Mouse (Mus musculus): ENCODE results near the gene Mpp3.

Mpp3 gene

DNA sequence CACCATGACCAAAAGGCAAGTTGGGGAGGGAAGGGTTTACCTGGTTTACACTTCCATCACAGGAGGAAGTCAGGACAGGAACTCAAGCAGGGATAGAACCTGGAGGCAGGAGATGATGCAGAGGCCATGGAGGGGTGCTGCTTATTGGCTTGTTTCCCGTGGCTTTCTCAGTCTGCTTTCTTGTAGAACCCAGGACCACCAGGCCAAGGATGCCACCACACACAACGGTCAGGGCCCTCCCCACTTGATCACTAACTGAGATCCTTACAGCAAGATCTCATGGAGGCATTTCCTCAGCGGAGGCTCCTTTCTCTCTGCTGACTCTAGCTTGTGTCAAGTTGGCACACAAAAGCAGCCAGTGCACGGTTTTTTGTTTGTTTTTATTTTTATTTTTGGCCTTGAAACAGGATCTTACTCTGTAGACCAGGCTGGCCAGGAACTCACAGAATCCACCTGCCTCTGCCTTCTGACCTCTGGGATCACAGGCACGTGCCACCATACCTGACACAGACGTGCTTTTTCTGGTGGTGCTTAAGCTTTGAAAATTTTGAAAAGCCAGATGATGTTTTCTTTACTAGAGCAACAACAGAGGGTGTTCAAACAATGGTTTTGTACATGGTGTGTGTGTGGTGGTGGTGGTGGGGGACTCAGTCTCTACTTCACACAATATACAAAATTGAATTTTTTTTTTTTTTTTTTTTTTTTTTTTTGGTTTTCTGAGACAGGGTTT, at the start of gene Mpp3:
TSS of gene Mpp3 (minus strand) at position 375 of the 730 bp plus-strand sequence.
- DNase-seq = peak; percentile 65

DNA sequence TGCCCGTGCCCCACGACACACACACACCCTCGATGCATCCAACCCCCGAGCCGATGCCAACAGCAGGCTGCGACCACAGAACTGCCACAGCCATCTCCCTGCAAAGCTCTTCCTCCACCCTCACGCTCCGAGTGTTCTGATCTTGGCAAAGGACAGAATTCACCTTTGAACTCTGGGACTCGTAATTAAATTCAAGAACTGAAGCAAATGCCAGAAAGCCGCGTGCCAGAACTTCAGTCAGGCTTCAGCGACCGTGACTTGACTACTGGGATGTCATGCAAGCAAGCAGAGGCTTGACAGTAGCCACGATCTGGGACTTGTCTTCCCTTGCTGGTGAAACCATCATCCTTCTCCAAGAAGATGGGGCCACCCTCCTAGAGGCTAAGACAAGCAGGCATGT, 45.5 kb upstream of the Mpp3 start:
- no peak for DNase-seq

DNA sequence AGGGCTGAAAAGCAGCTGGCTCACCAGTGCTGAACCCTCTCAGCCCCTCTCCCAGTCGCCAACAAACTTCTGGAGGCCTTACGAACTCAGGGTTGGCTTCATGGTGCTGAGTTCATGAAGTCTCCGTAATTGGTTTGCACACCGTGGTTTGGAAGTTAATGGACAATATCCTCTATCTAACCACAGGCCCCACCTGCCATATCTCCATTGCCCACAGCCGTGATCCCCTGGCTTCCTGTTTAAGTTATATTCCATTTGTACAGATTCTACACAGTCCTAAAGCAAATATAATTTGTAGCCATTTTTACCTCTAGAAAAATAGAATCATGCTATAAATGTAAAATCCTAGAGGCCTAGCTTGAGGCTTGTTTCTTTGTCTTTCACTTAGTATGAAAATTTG, 44.5 kb upstream of the Mpp3 start:
- DNase-seq = no peak

DNA sequence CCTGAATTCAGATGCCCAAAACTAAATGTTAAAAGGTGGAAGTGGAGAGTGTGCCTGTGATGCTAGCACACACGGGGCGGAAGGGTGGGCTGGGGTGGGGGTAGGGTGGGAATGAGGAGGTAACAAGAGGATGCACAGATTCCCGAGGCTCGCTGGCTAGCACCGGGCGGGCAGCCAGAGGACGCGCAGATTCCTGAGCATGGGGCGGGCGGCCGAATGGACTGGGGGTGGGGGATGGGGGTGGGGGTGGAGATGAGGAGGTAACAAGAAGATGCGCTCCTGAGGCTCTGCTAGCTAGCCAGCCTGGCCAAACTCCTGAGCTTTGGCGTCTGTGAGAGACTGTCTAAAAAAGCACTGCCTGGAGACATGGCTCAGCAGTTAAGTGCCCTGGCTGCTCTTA, 42.2 kb upstream of the Mpp3 start:
- DNase-seq = no peak

DNA sequence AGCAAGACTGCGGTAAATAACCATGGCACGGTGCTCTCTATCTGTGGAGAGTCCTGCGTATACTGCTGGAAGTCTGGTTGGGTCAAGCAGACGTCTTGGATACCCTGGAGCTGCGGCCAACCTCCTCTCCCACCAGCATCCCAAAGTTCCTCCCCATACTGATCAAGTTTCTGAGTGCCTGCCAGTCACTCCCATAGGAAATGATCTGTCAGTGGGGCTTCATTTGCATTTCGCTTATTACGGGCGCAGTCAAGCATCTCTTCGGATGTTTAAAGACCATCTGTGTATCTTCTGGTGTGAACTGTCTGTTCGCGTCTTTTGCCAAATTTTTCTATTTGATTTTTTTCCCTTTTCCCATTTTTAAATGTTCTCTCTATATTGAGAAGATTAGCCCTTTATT, 41.4 kb upstream of the Mpp3 start:
- DNase-seq = no peak

DNA sequence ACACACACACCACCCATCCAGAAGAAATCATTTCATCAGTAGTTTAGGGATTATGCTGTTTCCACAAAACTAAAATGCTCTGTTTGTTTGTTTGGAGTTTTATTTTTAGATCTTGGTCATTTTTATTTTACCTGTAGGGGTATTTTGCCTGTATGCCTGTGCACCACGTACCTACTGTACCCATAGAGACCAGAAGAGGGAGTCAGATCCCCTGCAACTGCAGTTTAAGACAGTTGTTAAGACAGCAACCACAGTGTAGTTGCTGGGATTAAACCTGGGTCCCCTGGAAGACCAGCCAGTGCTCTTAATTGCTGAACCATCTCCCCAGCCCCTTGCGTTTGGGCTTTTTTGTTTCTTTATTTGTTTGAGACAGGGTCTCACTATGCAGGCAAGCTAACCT, 40.7 kb upstream of the Mpp3 start:
- DNase-seq = no peak

DNA sequence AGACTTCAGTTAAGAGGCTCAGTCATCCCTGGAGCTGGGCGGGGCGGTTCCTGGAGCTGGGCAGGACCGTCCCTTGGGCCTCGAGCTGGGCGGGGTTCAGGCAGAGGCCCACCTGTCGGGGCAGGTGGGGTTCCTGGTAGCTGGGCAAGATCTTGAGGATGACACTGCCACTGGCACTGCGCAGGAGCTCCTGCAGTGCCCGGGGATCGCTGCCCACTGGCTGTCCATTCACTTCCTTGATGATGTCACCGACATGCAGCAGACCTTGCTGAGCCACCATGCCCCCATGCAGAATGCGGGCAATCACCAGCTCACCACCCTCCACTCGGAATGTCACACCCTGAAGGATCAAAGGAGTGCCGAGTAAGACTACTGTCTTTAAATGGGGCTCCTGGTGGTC, 34.8 kb upstream of the Mpp3 start:
- no peak for DNase-seq

DNA sequence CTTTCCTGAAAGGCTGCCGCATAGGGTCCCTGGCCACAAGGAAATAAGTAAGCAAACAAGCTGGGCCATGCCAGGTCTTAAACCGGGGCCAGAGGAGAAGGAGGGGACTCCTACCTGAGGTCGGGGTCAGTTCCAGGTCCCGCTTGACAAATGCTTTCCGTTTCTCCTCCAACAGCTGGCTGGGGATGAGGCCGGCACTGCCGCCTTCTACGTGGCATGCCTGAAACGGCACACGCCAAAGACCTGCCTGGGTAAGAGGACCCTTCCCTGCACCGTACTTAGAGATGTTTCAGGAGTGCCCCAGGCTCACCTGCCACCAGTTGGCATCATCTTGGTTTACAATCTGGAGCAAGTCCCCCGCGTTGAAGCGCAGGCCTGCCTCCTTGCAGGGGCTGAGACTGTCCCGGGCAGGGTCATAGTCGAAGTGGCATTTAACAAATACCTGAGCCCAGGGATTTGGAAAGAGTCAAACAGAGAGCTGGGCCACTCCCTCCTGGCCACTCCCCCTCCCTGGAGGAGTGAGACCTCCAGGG, 33.7 kb upstream of the Mpp3 start:
- DNase-seq = peak; percentile 34

DNA sequence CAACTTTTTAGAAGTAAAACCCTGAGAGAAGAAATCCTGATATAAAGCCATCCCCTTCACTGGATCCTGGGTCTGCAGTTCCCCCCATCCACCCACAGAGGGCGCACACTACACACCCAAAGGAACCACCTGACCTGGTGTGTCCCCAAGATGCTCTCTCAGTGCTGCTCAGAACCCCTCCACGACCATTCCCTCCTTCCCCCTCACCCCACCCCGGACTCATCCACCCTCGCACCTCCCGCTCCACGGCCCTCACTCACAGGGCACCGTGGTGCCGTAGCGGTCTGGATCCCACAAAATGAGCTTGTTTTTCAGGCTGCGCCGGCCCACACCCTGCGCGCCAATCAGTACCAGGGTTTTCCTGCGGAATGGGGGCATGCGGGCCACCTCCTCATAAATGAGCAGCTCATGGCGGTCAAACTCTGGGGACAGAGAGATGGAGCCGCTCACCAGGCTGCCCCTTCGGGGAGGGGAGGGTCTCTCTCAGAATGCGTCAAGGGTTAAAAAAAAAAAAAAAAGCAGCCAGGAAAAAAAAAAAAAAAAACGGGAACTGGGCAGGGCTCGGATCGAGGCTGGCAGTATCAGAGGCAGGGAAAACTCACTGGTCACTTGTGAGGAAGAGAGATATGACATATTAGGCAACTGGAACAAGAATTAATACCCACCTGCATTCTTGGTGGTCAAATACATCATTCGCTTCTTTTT, 33.1 kb upstream of the Mpp3 start:
- DNase-seq = peak; percentile 83

DNA sequence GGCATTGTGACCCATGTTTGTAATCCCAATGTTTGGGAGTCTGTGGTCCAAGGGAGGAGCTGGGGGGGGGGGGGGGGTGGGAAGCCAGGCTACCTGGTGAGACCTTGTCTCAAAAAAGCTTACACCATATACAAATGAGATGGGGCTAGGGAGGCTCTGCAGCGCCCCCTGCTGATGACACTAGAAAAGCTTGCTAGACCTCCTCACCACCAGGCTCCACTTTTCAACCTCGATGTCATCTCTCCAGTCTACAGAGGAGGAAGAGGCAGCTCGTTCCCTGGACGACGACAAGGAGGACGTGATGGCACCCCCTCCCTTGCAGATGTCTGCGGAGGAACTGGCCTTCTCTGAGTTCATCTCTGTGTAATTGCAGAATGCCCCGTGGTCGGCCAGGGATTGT, 25.6 kb upstream of the Mpp3 start:
- DNase-seq = peak; percentile 68

DNA sequence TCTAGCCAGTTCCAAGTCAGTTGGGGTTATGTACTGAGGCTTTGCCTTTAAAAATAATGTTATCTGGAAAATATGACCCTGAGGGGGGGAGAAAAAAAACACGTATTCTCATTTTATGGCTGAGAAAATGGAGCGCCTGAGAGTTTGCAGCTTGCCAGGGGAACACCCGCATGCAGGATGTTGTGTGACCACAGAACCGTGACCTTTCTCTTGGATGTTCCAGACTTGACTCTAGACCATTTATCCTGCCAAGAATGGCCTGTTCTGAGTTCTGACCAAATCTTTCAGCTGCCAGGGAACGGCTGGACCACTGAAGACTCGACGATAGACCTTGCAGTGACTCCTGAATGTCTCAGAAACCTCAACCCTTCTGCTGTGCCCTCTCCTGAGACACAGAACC, 24.9 kb upstream of the Mpp3 start:
- no peak for DNase-seq

DNA sequence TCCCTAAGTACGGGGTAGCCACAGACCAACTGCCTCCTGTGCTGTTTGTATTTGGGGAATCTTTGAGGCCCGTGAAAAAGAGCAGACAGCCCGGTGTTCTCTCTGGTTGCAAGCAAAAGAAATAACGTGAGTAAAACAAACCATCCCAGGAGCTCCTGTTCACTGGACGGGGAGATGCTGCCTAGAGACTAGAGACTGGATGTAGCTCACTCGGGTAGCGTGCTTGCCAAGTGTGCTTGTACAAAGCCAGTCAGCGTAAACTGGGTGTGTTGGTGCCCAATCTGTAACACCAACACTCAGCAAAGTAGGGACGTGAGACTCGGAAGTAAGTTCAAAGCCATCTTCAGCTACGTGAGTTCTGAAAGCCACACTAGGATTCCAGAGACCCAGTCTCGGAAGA, 24.4 kb upstream of the Mpp3 start:
- no peak for DNase-seq

DNA sequence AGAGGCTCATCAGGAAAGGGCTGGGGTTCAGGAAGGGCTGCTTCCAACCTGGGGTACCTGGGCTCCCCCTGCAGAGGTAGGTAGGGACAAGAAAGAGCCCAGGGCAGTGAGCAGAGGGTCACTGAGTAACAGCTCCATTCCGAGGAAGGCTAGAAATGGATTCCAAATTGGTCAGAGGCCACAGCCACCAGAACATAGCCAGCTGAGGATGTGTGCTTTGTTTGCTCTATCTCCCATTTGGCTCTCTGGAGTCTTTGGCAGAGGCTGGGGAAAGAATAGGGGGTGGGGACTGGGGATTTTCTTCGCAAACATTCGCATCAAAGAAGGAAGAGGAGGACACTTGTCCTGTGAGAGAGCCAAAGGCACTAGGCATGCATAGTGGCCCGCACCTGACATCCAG, 23.7 kb upstream of the Mpp3 start:
- no peak for DNase-seq

DNA sequence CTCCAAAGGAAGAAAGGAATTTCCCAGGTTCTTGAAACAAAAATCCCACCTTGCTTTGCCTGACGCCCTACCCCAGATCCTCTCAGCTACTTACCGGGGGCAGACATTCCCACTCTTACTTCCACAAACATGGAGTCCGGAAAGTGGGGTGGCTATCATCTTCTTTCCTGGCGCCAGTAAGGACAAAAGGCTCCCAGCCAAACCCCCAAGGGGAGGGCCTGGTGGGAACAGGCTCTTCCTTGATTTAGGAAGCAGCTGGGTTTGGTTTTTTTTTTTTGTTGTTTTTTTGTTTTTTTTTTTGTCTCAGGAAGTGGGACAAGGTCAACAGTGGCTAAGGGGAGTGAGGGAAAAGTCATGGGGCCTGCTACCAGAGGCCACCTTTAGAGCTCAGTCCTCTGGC, 23.3 kb upstream of the Mpp3 start:
- no peak for DNase-seq

DNA sequence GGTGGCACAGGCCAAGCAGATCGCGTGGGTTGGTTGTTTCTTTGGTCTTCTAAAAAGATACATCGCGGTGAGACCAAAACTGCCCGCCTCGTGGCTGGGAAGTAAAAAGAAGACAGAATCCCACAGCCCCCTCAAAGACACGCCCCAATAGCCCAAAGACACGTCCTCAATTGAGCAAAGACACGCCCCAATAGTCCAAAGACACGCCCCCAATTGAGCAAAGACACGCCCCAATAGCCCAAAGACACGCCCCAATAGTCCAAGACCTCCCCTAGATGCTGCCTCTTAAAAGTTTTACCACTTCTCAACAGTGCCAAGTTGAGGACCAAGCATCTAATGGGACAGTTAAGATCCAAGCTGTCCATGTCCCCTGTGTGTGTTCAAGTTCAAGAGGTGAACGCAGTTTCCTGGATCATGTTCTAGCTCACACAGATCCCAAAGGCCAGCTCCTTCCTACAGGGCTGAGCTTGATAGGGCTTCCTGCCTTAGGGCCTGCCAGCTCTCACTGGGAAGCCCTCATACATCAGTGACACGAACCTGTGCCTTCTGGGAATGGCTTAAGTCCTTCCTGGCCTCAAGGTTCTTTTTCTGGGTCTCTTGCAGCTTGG, 21.7 kb upstream of the Mpp3 start:
- DNase-seq = no peak

DNA sequence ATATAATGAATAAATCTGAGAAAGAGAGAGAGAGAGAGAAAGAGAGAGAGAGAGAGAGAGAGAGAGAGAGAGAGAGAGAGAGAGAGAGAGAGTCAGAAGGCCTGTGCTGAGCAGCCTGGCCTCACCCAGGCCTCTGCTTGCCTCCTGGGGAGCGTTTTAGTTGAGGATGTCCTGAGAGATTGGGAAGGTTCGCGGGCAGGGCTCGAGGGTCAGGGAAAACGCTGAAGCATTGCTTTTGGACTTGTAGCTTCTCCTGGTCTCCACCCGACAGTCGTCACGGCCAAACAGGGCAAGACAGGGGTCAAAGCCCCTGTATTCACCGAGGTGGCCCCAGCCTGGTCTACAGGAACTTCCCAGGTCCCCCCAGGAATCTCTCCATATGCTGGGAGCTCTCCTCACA, 18.3 kb upstream of the Mpp3 start:
- no peak for DNase-seq

DNA sequence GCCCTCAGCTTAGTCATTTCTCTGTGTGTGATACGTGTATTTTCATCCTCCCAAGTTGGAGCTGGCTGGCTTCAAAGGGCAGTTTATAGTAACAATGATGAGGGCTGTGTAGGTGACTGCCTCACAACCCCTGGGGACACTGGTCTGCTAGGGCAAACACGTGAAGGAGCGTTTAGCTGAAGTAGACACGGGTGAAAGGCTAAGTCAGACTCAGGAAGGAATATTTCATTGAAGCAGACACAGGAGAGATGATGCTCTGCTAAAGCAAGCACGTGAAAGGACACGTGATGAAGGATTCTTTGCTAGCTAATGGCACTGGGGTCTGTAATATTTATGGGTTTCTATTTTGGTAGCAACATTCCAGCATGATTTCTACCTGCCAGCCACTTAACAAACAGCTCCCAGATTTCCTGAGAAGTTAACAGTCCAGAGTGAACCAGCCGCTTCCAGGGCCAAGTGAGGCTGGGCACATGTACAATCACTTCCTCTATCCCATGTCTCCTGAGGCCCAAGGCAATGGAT, 16.5 kb upstream of the Mpp3 start:
- DNase-seq = no peak

DNA sequence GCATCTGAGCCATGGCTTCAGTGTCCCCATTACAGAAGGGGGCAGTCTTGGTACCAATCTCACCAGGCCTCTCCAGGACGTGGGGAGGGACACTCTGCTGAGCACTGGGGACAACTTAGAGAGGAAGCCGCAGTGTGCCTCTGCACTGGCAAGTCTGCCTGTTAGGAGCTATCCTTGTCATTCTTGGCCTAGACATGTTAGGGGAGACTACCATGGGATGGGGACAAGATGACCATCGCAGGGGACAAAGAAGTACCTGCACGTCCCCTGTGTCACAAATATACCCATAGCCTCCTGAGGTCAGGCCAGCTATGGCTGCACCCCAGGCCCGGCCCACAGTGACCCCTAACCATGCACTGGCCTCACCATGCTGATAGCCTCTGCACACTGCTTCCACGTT, 15.1 kb upstream of the Mpp3 start:
- no peak for DNase-seq

DNA sequence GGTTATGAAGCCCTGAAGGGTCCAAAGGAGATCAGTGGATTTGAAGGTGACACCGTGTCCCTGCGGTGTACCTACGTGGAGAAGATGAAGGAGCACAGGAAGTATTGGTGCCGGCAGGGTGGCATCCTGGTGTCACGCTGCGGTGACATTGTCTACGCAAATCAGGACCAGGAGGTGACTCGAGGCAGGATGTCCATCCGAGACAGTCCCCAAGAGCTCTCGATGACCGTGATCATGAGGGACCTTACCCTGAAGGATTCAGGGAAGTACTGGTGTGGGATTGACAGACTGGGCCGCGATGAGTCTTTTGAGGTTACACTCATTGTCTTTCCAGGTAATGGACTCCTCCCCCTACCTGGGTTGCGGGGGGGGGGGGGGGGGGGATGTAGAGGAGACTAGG, 14.7 kb upstream of the Mpp3 start:
- DNase-seq = no peak

DNA sequence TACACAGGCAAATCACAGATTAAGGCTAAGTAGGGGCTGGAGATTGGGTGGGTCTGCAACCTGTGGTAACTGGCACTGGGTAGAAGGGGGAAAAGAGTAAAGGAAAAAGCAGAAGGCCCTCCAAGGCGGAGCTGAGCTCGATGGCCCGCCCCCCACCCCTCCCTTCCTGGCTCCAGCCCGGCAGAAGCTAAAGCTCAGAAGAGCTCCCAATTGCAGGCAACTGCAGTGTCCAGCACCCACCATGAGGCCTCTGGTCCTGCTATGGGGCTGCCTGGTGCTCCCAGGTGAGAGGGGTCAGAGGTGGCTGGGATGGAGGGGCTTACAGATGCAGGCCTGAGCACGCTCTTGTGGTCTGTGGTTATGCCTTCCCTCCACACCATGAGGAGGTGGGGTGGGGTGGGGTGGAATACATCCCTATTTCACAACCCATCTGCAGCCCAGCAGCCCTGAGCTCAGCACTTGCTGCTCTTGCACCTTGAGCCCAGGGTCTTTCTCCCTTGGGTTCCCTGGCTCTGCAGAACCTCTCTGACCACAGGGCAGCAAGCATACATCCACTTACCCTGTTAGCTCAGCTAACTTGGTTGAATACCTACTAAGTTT, 13.2 kb upstream of the Mpp3 start, which contains the start of gene Cd300lg:
TSS of gene Cd300lg (plus strand) at position 160 of the 600 bp plus-strand sequence.
- peak; percentile 41 for DNase-seq

DNA sequence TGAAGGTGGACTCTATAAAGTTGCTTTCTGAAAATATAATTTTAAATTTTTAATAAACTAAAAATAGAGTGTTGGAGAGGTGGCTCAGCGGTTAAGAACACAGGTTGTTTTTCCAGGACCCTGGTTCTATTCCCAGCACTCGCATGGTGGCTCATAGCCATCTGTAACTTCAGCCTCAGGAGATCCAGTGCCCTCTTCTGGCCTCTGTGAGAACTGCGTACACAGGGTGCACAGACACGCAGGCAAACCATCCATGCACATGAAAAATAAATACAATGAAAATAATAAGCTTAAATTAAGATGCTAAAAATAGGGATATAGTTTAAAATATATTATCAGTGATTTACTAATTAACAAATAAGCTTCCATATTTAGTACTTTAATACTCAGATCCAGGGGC, 12.4 kb upstream of the Mpp3 start:
- DNase-seq = no peak

DNA sequence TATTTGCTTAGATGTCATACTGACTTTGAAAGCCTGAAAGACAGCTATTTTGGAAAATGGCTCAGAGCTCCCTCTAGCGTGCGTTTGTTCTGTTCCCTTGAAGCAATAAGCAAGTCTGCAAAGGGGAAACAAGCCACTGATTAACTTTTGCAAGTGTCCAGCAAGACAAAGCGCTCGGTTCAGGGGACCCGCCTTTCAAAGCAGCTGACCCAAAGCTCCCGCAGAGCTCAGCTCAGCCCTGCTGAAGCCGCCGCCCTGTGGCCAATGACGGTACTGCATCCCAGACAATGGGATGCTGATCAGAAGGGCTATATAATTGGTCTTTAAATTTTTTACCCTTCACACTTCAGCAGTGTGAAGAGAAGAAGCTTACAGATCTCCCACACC, 11.9 kb upstream of the Mpp3 start:
- peak; percentile 82 for DNase-seq

DNA sequence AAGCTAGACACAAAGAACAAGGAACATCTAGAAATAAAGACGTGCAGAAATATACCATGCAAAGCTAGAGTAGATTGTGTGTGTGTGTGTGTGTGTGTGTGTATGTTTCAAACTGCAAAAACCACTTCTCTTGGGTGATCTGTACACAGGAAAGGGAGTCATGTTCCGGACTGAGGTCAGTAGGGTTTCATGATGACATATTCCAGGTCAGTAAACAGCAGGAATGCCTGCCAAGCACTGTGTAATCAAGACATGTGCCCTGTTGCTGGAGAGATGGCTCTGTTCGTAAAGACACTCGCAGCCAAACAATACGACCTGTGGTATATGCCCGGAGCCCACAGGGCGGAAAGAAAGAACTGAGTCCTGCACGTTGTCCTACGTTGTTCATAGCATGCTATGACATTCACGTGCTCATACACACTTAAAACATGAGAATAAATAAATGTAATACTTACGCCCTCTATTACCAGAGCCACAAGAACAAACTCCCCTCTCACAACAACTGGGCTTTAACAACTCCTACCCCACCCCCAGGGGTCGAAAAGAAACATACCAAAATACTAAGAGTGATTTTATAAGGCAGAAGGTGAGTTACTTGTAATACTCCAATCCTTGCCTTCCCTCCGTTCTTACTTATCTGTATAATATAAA, 11.4 kb upstream of the Mpp3 start:
- peak; percentile 49 for DNase-seq

Data from cerebellum, adult 9-11 months (tissue).